Mouse (Mus musculus): ENCODE results near the gene Olfr120. TPM values are rescaled to one million over a fixed set of nuclear protein-coding genes. Genes with fewer than 3 reads are reported as not detected.
"Not testable (repeated sequence)": the region's sequence is repeated elsewhere in the genome, so short reads cannot be mapped to it uniquely, and the experiment has no call there.

Gene Olfr120
- polyA plus RNA-seq (2015; fragmentation: Nextera tagmentation; extraction: Ambion mirVana): not detected in 2 replicates

DNA sequence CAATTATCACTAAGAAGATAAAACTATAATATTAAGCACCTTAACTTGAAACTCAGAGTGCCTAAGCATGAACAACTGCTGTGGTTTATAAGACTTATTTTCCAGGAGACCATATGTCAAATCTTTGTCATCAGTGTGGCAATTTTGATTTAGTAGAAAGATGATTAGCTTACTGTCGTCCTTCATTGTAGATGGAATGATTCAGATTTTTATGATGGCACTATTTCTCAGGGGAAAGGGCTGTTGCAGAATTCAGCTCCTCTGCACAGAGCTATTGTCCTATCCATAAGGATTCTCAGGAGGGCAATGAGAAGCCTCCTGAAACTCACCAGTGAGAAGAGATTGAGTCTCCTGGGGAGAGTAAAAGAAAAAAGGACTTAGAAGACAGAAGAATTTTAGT, at the start of gene Olfr120:
Olfr120 (plus strand) TSS at position 301 of the 400 bp plus-strand sequence.
- DNase-seq (ENCODE audit: low spot score): no peak

DNA sequence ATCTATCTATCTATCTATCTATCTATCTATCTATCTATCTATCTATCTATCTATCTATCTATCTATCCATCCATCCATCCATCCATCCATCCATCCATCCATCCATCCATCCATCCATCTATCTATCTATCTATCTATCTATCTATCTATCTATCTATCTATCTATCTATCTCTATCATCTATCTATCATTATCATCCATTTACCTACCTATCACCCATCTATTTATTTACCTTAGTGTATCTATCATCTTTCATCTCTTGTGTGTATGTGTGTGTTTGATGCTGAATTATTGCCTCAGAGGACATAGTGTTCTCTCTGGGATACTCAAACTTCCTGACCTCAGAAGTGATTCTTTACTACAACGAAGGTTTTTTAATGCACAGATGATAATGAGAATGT, 25.3 kb upstream of the Olfr120 start, which contains the start of gene Olfr119:
Olfr119 (plus strand) TSS at position 301 of the 400 bp plus-strand sequence.
- not testable (repeated sequence) for DNase-seq (ENCODE audit: low spot score)

DNA sequence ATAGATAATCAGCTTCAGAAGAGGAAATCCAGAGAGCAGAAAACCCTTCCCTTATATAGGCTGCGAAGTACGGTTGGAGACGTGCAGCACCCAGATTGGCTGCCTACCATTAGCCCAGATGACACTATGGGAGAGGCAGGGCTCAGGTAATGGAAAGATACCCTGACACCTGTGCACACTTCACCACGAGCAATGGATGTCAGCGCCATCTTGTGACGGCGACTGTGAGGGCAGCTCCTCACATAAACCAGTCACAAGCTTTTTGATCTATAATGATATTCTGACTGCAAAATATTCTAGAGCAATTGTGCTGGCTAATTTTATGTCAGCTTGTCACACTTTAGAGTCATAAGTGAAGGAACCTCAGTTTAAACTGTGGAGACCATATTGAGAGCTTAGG, 16.5 kb downstream of the Olfr120 start:
- no peak for DNase-seq (ENCODE audit: low spot score)

DNA sequence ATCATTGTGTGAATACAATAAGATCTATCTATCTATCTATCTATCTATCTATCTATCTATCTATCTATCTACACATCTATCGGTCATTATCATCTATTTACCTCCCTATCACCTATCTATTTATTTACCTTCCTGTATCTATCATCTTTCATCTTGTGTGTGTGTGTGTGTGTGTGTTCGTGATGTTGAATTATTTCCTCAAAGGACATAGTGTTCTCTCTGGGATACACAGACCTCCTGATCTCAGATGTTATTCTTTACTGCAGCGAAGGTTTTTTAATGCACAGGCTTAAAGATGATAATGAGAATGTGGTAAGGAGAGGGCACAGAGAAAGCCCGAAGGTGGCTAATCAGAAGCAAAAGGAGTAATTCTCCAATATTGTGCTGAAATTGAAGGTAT, 46.7 kb downstream of the Olfr120 start, which contains the start of gene Olfr122:
Olfr122 (plus strand) TSS at position 301 of the 400 bp plus-strand sequence.
- no peak for DNase-seq (ENCODE audit: low spot score)

Other genes starting within 250 kb of the Olfr120 start
- 8.1 and 9.9 TPM in 2 replicates for gene H2-M2, start 238.3 kb upstream of the Olfr120 start, polyA plus RNA-seq (2015; fragmentation: Nextera tagmentation; extraction: Ambion mirVana)
- 0.29 and 0.30 TPM in 2 replicates for gene Olfr110, start 229.3 kb upstream of the Olfr120 start, polyA plus RNA-seq (2015; fragmentation: Nextera tagmentation; extraction: Ambion mirVana)
- gene Olfr111, start 213.8 kb upstream of the Olfr120 start, polyA plus RNA-seq (2015; fragmentation: Nextera tagmentation; extraction: Ambion mirVana): 0.08 and 0.18 TPM in 2 replicates
- gene Olfr112, start 152.4 kb upstream of the Olfr120 start, polyA plus RNA-seq (2015; fragmentation: Nextera tagmentation; extraction: Ambion mirVana): not detected in 2 replicates
- gene Olfr113, start 144.1 kb upstream of the Olfr120 start, polyA plus RNA-seq (2015; fragmentation: Nextera tagmentation; extraction: Ambion mirVana): not detected in 2 replicates
- not detected in 2 replicates for gene Olfr114, start 129.1 kb upstream of the Olfr120 start, polyA plus RNA-seq (2015; fragmentation: Nextera tagmentation; extraction: Ambion mirVana)
- gene Olfr115, start 94.7 kb upstream of the Olfr120 start, polyA plus RNA-seq (2015; fragmentation: Nextera tagmentation; extraction: Ambion mirVana): not detected in 2 replicates
- not detected in 2 replicates for gene Olfr116, start 94.6 kb upstream of the Olfr120 start, polyA plus RNA-seq (2015; fragmentation: Nextera tagmentation; extraction: Ambion mirVana)
- not detected in 2 replicates for gene Olfr117, start 58.0 kb upstream of the Olfr120 start, polyA plus RNA-seq (2015; fragmentation: Nextera tagmentation; extraction: Ambion mirVana)
- not detected in 2 replicates for gene Olfr118, start 54.8 kb upstream of the Olfr120 start, polyA plus RNA-seq (2015; fragmentation: Nextera tagmentation; extraction: Ambion mirVana)
- not detected in 2 replicates for gene Olfr119, start 25.2 kb upstream of the Olfr120 start, polyA plus RNA-seq (2015; fragmentation: Nextera tagmentation; extraction: Ambion mirVana)
- not detected in 2 replicates for gene Olfr121, start 27.0 kb downstream of the Olfr120 start, polyA plus RNA-seq (2015; fragmentation: Nextera tagmentation; extraction: Ambion mirVana)
- gene Olfr122, start 46.8 kb downstream of the Olfr120 start, polyA plus RNA-seq (2015; fragmentation: Nextera tagmentation; extraction: Ambion mirVana): not detected in 2 replicates
- gene Olfr123, start 71.7 kb downstream of the Olfr120 start, polyA plus RNA-seq (2015; fragmentation: Nextera tagmentation; extraction: Ambion mirVana): not detected in 2 replicates
- not detected in 2 replicates for gene Olfr124, start 78.1 kb downstream of the Olfr120 start, polyA plus RNA-seq (2015; fragmentation: Nextera tagmentation; extraction: Ambion mirVana)
- not detected in 2 replicates for gene Olfr125, start 111.1 kb downstream of the Olfr120 start, polyA plus RNA-seq (2015; fragmentation: Nextera tagmentation; extraction: Ambion mirVana)
- not detected in 2 replicates for gene Olfr126, start 125.7 kb downstream of the Olfr120 start, polyA plus RNA-seq (2015; fragmentation: Nextera tagmentation; extraction: Ambion mirVana)
- not detected in 2 replicates for gene Olfr127, start 178.6 kb downstream of the Olfr120 start, polyA plus RNA-seq (2015; fragmentation: Nextera tagmentation; extraction: Ambion mirVana)
- not detected in 2 replicates for gene Olfr128, start 198.7 kb downstream of the Olfr120 start, polyA plus RNA-seq (2015; fragmentation: Nextera tagmentation; extraction: Ambion mirVana)
- gene Olfr761, start 231.3 kb downstream of the Olfr120 start, polyA plus RNA-seq (2015; fragmentation: Nextera tagmentation; extraction: Ambion mirVana): not detected in 2 replicates